Mouse (Mus musculus) cerebellum, adult 2 months (tissue): ENCODE data around the gene Tmem167b. TPM values are rescaled to one million over a fixed set of nuclear protein-coding genes. Genes with fewer than 3 reads are reported as not detected.

ENCODE experiments used
- DNase-seq, 2 experiments: peaks; one replicate each; pipeline ENCODE4 v3.0.0; 2021
- H3K27ac ChIP-seq: fragments of 200-500 bp; 2 replicates; pipeline ENCODE4 v1.5.1; 2012; ENCODE audit warnings: low read length, control low read depth, inconsistent platforms; ENCODE audit not compliant: insufficient read depth
- H3K27me3 ChIP-seq: fragments of 200-500 bp; 2 replicates; pipeline ENCODE4 v1.6.1; 2012; ENCODE audit warnings: inconsistent platforms, mild to moderate bottlenecking, low read length, moderate library complexity; ENCODE audit not compliant: control insufficient read depth, insufficient read depth
- H3K4me1 ChIP-seq: fragments of 200-500 bp; 2 replicates; pipeline ENCODE4 v1.6.1; 2011; ENCODE audit warnings: low read length; ENCODE audit not compliant: control insufficient read depth, insufficient read depth
- H3K4me3 ChIP-seq: fragments of 200-500 bp; replicated peaks from 2 replicates; pipeline ENCODE3; 2011; ENCODE audit warnings: mild to moderate bottlenecking, low read depth, low read length, control low read depth; ENCODE audit not compliant: insufficient read depth
- CTCF ChIP-seq: fragments of 200-500 bp; IDR thresholded peaks from 2 replicates; pipeline ENCODE4 v1.5.1; 2011; ENCODE audit warnings: low read depth, mild to moderate bottlenecking, control low read depth, low read length, moderate library complexity, borderline replicate concordance; ENCODE audit not compliant: insufficient read depth
- POLR2A ChIP-seq: fragments of 200-500 bp; IDR thresholded peaks from 2 replicates; pipeline ENCODE4 v1.6.1; 2011; ENCODE audit warnings: low read length, control low read depth, borderline replicate concordance; ENCODE audit not compliant: insufficient read depth
- WGBS: fragments of 180-500 bp; shearing (Covaris S2); methylation state at CpG from one replicate; pipeline ENCODE4 v1.1.7; 2018; 5-methylcytosine and 5-hydroxymethylcytosine counted together
- polyA plus RNA-seq: library from polyadenylated mRNA; depleted of rRNA; stranded (reverse); fragments of >200 nt; gene quantifications from 2 replicates; pipeline ENCODE4 v1.2.3, GENCODE M21; 2012

Tmem167b gene
- polyA plus RNA-seq, 1 experiment = 16.7 TPM

- H3K27ac ChIP-seq = no peak overlapping the region
- no peaks in the 10 kb centered on the region for H3K27me3 ChIP-seq
- H3K4me1 ChIP-seq = 0 out of 2 replicates have a peak, but pooled peaks cover 3% of the 10 kb centered on the region
- no peak for DNase-seq
- WGBS = 95% methylated on average over 4 of the region's 4 CpGs
- TF ChIP-seq CTCF (no peak), POLR2A (no peak)
- no peak overlapping the region for H3K4me3 ChIP-seq
Observed at GRCm38 (mm10) chr3:108557888-108558287, 4.4 kb downstream of the Tmem167b start.

DNA sequence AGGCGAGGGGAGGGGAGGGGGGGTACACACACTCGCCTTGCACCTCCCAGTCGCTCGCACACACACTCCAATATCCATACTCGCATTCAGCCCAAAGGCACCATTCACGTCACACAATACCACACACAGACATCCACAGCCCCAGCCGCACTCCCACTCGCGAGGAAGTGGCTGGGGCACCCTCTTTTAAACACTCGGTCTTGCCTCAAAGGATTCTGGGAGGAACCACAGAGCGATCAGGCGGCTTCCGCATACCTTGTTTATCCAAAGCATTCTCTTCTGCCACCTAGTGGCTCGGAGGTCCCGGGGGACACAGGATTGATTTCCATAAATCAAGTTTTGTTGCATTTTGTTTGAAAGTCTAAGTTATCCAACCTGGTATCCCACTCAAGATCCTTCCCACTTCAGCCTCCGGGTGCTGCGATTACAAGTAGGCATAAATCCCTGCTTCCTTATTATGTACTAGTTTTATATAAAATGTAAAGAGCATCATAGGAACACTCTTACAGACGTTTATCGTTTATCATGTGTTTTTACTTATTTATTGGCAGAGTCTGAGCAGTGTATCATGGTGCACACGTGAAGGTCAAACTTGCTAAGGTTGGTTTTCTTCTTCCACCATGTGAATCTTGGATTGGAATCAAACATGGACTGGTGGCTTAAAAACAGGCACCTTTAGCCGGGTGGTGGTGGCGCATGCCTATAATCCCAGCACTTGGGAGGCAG is 7.5 kb downstream of the Tmem167b start:
- peak; percentile 91 to 94 for DNase-seq
- Histone ChIP-seq H3K4me1 (no peaks in the 10 kb centered on the region), H3K27ac (peak overlapping the region; percentile 31), H3K4me3 (peak overlapping the region; percentile 95), H3K27me3 (no peaks in the 10 kb centered on the region)
- 16% methylated on average over 22 of the region's 22 CpGs for WGBS
- TF ChIP-seq POLR2A (peak; percentile 100), CTCF (peak; percentile 83)

GRCm38 (mm10) chr3:108554111-108554561 is 8.1 kb downstream of the Tmem167b start:
- peak overlapping the region; percentile 31 for H3K27ac ChIP-seq
- TF ChIP-seq POLR2A (no peak), CTCF (no peak)
- no peak for DNase-seq
- H3K4me1 ChIP-seq = no peaks in the 10 kb centered on the region
- peak overlapping the region; percentile 95 for H3K4me3 ChIP-seq
- WGBS = under 1% methylated on average over 42 of the region's 42 CpGs
- no peaks in the 10 kb centered on the region for H3K27me3 ChIP-seq

GRCm38 (mm10) chr3:108542299-108542698 is 20.0 kb downstream of the Tmem167b start:
- no peak for DNase-seq

DNA sequence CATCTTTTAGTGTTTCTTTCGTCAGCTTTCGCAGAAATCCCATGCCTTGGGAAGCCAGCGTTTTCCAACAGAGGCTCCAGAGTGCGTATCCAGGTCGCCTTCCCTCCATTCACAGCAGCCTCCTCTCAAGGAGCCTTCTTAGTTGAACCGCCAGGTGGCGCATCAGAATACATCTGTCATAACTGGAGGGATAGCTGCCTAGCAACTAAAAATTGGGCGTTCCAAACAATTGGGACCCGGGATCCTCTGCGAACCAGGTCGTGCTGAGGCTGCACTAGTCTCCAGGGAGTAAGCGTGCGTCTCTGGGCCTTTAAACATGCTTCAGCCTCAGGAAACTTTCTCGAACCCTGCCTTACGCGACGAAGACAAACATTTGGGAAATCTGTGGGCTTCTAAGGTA is 25.0 kb downstream of the Tmem167b start:
- WGBS = 3% methylated on average over 17 of the region's 17 CpGs
- Histone ChIP-seq H3K4me3 (peak overlapping the region; percentile 32), H3K4me1 (no peaks in the 10 kb centered on the region), H3K27ac (no peak overlapping the region), H3K27me3 (no peaks in the 10 kb centered on the region)
- peak; percentile 82 to 86 for DNase-seq
- TF ChIP-seq CTCF (peak; percentile 73), POLR2A (no peak)

More at GRCm38 (mm10) chr3:108542299-108542698, 20.0 kb downstream of the Tmem167b start:
- no peaks in the 10 kb centered on the region for H3K4me1 ChIP-seq
- H3K4me3 ChIP-seq = no peak overlapping the region
- H3K27ac ChIP-seq = no peak overlapping the region
- TF ChIP-seq POLR2A (no peak), CTCF (no peak)
- H3K27me3 ChIP-seq = no peaks in the 10 kb centered on the region
- 84% methylated on average over 11 of the region's 11 CpGs for WGBS

DNA sequence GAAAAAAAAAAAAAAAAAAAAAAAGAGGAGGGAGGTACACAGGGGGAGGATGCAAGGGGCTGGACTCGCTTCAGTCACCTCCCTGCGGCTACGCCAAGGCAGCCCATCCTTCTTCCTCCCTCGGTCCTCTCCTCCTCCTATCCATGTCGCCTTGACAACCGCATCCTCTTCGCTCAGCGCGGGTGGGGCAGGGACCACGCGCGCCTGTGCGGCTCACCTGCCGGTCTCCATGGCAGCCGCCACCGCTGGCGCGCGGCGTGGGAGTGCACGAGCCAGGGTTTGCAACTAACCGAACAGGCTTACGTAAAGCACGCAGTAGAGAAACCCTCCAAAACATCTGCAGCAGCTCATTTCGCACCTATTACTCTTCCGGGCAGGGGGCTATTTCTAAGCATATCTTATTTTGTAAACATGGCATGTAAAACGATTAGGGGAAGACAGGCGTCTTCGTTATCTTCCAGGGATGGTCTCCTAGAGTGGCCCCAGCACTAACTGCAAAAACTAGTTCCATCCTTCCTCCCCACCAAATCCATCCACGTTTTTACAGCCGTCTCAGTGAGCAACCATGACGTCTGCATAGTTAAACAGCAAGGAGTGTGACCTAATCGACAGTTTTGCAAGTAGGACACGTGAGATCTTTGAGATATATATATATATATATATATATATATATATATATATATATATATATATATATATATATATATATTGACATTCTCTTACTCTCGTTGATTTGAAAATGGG is 25.6 kb downstream of the Tmem167b start, which contains the start of gene 5330417C22Rik:
TSS of gene 5330417C22Rik (minus strand) at position 20 of the 744 bp plus-strand sequence.
- under 1% methylated on average over 31 of the region's 35 CpGs for WGBS
- TF ChIP-seq POLR2A (no peak), CTCF (no peak)
- Histone ChIP-seq H3K4me1 (no peaks in the 10 kb centered on the region), H3K27ac (no peak within 1 kb of the TSS), H3K27me3 (no peaks in the 10 kb centered on the region), H3K4me3 (peak within 1 kb of the TSS; percentile 63)
- DNase-seq = peak; percentile 56 to 60

DNA sequence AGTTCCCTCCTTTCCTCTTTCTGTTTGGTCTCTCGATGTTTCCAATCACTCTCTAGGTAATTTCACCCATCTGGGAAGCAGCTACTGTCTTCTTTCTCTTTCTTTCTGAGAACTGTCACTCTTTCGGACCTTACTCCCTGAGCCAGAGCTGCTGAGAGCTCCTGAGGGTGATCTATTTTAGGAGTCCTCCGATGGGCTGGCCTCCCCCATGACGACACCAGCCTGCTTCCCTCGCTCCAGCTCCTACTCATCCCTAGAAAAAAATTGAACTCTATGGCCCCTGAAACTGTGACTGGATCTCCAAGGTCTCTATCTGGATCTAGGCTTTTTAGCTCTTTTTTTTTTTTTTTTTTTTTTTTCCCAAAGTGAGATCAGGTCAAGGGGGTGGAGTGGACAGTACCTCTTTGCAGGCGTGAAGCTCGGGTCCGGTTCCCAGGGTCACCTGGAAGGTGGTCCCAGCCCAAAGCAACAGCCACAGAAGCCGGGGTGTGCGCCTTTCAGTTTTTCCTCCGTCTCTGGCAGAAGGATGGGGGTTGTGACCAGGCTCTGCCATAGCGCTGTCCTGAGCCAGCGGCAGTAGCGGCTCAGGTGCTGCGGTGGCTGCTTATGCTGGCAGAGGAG is 26.3 kb downstream of the Tmem167b start:
- H3K4me1 ChIP-seq = no peaks in the 10 kb centered on the region
- H3K4me3 ChIP-seq = peak overlapping the region; percentile 63
- TF ChIP-seq CTCF = no peak
- TF ChIP-seq POLR2A = no peak
- H3K27ac ChIP-seq = no peak overlapping the region
- no peaks in the 10 kb centered on the region for H3K27me3 ChIP-seq
- WGBS = 8% methylated on average over 15 of the region's 15 CpGs
- DNase-seq = no peak
